Mouse (Mus musculus) megakaryocyte, embryonic 14.5 days (primary cell): ENCODE measurements around the gene Dag1. TPM values are rescaled to one million over a fixed set of nuclear protein-coding genes. Genes with fewer than 3 reads are reported as not detected.
A peak's percentile ranks its signal among the peaks of the same experiment; 100 is the strongest.

ENCODE experiments used
- H3K27me3 ChIP-seq: replicated peaks from 2 replicates; pipeline ENCODE3; 2012; ENCODE audit warnings: inconsistent platforms
- H3K36me3 ChIP-seq: replicated peaks from 2 replicates; pipeline ENCODE3; 2012; ENCODE audit warnings: low read length, inconsistent platforms, mixed read lengths
- H3K4me1 ChIP-seq: 2 replicates; pipeline ENCODE4 v1.6.1; 2012; ENCODE audit warnings: inconsistent platforms
- H3K4me3 ChIP-seq: replicated peaks from 2 replicates; pipeline ENCODE3; 2012; ENCODE audit warnings: moderate library complexity, mild to moderate bottlenecking, inconsistent platforms
- H3K9me3 ChIP-seq: 2 replicates; pipeline ENCODE4 v1.6.1; 2012; ENCODE audit warnings: inconsistent platforms
- FLI1 ChIP-seq: IDR thresholded peaks from 2 replicates; pipeline ENCODE4 v1.6.1; 2012; ENCODE audit warnings: low read length, inconsistent platforms, mixed read lengths
- GATA1 ChIP-seq: IDR thresholded peaks from 3 replicates; pipeline ENCODE4 v1.6.1; 2012; ENCODE audit warnings: mixed read lengths, low read length, inconsistent platforms, borderline replicate concordance
- polyA plus RNA-seq: library from polyadenylated mRNA; stranded (reverse); fragments of >175 nt; gene quantifications from 2 replicates; pipeline ENCODE4 v1.2.3, GENCODE M21; 2012; ENCODE audit warnings: low replicate concordance; ENCODE audit not compliant: insufficient read depth

Gene Dag1
- polyA plus RNA-seq: 10.0 and 15.2 TPM in 2 replicates

DNA sequence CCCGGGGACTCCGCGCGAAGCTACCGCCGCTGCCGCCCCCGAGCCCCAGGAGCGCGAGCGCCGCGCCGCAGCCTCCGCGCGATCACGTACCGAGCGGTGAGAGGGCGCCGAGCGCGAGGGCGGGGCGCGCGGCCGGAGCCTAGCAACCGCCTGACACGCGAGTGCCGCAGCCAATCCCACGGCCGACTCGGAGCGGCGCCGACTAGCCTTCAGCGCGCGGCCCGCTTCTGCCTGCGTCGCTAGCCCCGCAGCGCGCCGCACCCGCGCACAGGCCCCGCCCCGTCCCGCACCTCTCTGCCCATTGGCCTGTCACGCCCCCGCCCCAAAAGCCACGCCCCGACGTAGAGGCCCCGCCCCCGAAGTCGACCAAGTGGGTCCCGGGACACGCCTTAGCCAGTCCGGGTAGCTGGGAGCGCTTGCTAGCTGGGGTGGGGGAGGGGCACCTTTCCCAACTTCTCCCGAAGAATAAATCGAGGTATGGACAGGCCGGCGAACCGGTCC lies at the start of gene Dag1:
Dag1 (minus strand) TSS at position 269 of the 501 bp plus-strand sequence.
- Histone ChIP-seq H3K27me3 (peaks cover 4% of the 10 kb centered on the region), H3K9me3 (no peaks in the 10 kb centered on the region), H3K4me3 (peak within 1 kb of the TSS; percentile 99), H3K36me3 (no peaks in the 10 kb centered on the region), H3K4me1 (peaks cover 43% of the 10 kb centered on the region)
- no peak for TF ChIP-seq GATA1
- TF ChIP-seq FLI1: no peak

GRCm38 (mm10) chr9:108308141-108308540 lies 44.4 kb upstream of the Dag1 start:
- Histone ChIP-seq H3K4me3 (peak overlapping the region; percentile 94), H3K4me1 (peaks cover 70% of the 10 kb centered on the region), H3K36me3 (peaks cover 44% of the 10 kb centered on the region), H3K27me3 (no peaks in the 10 kb centered on the region), H3K9me3 (no peaks in the 10 kb centered on the region)
- TF ChIP-seq GATA1 (no peak), FLI1 (no peak)

- no peak for TF ChIP-seq GATA1
- no peak for TF ChIP-seq FLI1
- H3K9me3 ChIP-seq: no peaks in the 10 kb centered on the region
- peaks cover 47% of the 10 kb centered on the region for H3K36me3 ChIP-seq
- peak overlapping the region; percentile 94 for H3K4me3 ChIP-seq
- H3K4me1 ChIP-seq: peaks cover 70% of the 10 kb centered on the region
- H3K27me3 ChIP-seq: no peaks in the 10 kb centered on the region
These were observed 43.5 kb upstream of the Dag1 start for GRCm38 (mm10) chr9:108307021-108307807.

DNA sequence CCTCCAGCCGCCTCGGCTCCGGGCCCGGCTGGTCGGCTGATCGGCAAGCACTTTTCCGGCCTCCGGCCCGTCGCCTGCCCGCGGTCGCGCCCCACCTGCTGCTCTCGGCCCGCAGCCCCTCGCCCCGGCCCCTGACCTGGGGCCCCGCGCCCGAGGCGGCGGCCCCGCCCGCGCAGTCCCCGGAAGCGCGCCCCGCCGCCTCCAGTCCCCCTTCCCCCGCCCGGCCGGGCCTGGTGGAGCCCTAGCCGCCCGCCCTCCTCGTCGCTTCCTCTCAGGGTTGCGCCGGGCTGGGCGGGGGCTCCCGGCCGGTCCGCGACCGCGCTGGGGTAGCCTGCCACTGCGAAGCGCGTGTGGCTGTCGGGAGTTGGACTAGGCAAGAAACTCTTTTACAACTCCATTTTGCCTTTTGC lies 42.8 kb upstream of the Dag1 start:
- H3K9me3 ChIP-seq: no peaks in the 10 kb centered on the region
- peaks cover 46% of the 10 kb centered on the region for H3K36me3 ChIP-seq
- peaks cover 67% of the 10 kb centered on the region for H3K4me1 ChIP-seq
- no peaks in the 10 kb centered on the region for H3K27me3 ChIP-seq
- peak overlapping the region; percentile 94 for H3K4me3 ChIP-seq
- TF ChIP-seq GATA1 (no peak), FLI1 (no peak)

DNA sequence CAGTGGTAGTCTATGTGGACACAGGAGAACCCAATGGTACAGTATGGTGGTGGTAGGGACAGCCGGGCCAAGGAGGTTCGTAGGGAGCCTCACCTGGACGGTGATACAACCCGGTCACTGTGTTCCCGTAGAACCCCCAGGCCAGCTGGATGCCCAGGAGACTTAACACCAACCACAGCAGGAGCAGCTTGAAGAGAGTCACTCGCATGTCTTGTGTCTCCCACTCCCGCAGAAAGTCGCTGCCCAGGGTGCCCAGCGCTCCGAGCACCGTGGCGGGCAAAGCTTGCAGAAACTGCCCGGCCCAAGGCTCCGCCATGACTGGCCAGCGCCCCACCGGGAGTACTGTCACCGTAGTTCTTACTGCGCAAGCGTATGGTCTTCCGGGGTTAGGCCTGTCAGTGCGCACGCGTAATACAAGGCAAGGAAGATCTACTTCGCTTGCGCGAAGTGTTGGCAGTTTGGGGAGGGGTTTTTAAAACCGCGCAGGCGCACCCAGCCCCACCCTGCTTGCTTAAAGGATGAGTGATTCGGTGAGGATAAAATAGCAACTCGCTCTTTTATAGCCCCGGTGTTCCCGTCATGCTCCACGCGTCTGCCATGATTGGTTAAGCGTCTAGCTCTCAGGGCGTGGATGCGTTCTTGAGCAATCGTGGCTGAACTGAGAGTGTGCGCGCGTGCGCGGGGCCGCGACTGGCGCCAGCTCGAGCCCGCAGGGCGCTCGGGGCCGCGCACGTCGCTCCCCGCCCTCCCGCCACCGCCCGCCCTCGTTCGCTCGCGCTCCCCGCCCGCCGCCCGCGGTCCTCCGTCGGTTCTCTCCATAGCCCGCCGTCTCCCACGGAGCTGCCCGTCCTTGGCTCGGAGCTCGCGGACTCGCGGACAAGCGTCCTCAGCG lies 42.1 kb upstream of the Dag1 start, which contains the start of the genes Rhoa and Tcta:
Rhoa (plus strand) TSS at position 501 of the 892 bp plus-strand sequence.
Tcta (minus strand) TSS at position 532 of the 892 bp plus-strand sequence.
- H3K27me3 ChIP-seq: no peaks in the 10 kb centered on the region
- peaks cover 65% of the 10 kb centered on the region for H3K4me1 ChIP-seq
- H3K4me3 ChIP-seq: peak within 1 kb of the TSS; percentile 94
- H3K36me3 ChIP-seq: peaks cover 44% of the 10 kb centered on the region
- TF ChIP-seq GATA1 (no peak), FLI1 (no peak)
- no peaks in the 10 kb centered on the region for H3K9me3 ChIP-seq

- H3K36me3 ChIP-seq: peaks cover 46% of the 10 kb centered on the region
- H3K4me1 ChIP-seq: peaks cover 58% of the 10 kb centered on the region
- peak overlapping the region; percentile 94 for H3K4me3 ChIP-seq
- TF ChIP-seq FLI1 (no peak), GATA1 (no peak)
- no peaks in the 10 kb centered on the region for H3K9me3 ChIP-seq
- no peaks in the 10 kb centered on the region for H3K27me3 ChIP-seq
These were observed 41.4 kb upstream of the Dag1 start for GRCm38 (mm10) chr9:108305170-108305569.

GRCm38 (mm10) chr9:108304716-108305115 lies 41.0 kb upstream of the Dag1 start:
- Histone ChIP-seq H3K4me1 (peaks cover 54% of the 10 kb centered on the region), H3K27me3 (no peaks in the 10 kb centered on the region), H3K9me3 (no peaks in the 10 kb centered on the region), H3K4me3 (peak overlapping the region; percentile 94), H3K36me3 (peaks cover 45% of the 10 kb centered on the region)
- TF ChIP-seq FLI1 (no peak), GATA1 (no peak)

DNA sequence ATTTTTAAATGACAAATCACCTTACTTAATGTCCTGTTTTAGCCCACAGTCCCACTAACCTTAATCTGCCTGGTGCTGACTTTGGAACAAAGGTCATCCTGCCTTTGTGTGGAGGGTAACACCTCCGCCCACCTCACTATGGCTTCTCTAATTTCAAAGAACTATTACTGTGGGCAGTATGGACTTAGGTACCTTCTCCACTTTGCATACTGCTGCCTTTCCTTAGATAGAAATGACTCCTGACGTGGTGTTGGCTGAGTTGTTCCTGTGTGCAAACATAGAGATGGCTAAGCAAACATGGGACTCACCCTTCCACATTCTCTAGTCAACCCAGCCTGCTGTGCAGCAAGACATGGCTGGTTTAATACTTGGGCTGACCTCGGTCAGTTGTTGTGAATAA lies 38.1 kb upstream of the Dag1 start:
- H3K4me1 ChIP-seq: peaks cover 36% of the 10 kb centered on the region
- H3K4me3 ChIP-seq: no peak overlapping the region
- H3K27me3 ChIP-seq: no peaks in the 10 kb centered on the region
- H3K36me3 ChIP-seq: peaks cover 41% of the 10 kb centered on the region
- no peak for TF ChIP-seq GATA1
- no peak for TF ChIP-seq FLI1
- no peaks in the 10 kb centered on the region for H3K9me3 ChIP-seq
